Mouse (Mus musculus): ENCODE data around the gene Kctd12.

- TF ChIP-seq POLR2A (IDR thresholded peaks at IDR 0.05; ENCODE audit: control insufficient read depth, low read depth, low read length) (no peak), CTCF (IDR thresholded peaks at IDR 0.05; ENCODE audit: control insufficient read depth, insufficient read depth, insufficient replicate concordance, low read depth, low read length) (no peak)
Measured at GRCm38 (mm10) chr14:103017009-103017408, 34.6 kb upstream of the Kctd12 start.
